Mouse (Mus musculus): ENCODE data around the gene Glra1.

Gene Glra1

DNA sequence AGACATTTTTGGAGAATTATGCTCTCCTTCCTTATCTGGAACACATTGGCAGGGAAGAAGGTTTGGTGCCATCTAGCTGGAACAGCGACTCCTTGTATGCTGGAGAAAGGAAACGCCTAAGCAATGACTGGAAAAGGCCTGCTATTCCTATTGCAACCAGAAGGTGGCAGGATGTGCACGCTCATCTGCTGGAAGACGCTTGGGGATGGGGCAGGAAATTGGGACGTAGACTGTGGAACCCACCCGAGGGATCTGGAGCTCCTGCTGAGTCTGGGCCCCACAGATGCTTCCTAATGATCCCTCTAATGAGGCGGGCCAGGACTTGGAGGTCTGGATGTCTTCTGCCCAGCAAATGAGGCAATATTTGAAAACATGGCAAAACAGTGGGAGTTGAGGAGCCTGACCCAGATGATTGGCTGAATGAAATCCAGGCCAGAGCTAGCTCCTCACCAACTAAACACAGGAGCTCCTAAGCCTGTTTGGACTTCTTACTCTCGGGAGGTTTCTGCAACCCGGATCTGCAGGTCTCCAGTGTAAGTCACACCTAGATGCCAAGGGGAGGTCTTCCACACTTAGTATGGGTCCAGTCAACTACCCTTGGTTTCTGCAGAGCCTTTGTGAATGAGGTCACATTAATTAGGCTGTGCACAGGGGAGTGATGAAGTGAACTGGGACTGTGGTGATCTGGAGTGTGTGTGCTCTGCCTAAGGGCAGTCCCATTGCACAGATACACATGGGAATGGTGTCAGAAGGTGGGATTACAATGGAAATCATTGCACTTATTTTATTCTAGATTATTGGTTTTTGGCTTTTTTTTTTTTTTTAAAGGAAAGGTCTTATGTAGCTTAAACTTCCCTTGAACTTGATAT is 89.0 kb downstream of the Glra1 start:
- in situ Hi-C loops (cut with MboI, MseI), result no loop called here

DNA sequence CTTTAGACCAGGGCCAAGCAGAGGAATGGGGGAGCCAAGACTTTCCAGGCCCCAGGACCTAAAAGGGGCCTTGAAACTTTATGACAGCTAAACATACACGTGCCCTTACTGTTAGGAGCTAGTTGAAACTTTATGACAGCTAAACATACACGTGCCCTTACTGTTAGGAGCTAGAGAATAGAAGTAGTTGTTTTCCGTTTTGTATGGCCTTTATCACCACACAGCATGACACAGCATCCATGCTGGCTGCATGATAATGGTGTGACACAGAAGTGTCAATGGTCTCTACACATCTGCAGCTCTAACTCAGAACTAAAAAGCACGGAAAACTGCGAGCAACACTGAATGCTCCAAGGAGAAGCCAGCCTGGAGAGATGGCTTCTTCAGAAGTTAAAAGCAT is 90.3 kb downstream of the Glra1 start:
- in situ Hi-C loops (cut with MboI, MseI), result no loop called here

DNA sequence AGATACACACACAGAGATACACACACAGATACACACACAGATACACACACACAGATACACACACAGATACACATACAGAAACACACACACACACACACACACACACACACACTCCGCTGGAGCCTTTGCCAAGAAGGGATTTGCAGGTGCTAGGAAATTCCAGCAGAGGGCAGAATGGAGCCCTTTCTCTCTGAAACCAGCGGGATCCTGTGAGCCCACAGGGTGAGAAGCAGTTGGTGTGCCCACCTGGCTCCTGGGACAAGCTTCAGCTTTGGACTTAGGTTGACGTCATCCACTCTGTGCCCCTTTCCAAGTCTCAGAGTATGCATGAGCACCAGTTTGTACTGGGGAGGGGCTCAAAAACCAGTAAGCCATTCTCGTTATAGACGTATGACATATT is 96.6 kb downstream of the Glra1 start:
- in situ Hi-C loops (cut with MboI, MseI), result no loop called here

DNA sequence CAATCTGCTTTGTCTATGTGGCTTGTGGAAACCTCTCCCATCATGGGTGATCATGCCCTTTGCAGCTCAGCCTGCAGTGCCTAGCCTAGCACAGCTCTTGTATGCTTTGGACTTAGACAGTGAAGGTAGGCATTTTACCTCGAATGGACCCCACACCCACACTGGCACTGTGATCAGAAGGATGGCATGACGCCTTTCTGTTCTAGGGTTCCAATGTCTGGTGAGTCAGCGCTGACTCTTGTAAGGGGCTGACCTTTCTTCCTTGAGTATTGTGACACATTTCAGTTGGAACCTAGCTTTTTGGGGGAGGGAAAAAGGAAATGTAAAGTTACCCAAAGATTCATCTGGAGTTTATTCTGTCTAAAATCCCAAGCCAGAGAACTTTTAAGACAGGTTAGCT is 102.5 kb downstream of the Glra1 start:
- in situ Hi-C loops (cut with MboI, MseI), result no loop called here

DNA sequence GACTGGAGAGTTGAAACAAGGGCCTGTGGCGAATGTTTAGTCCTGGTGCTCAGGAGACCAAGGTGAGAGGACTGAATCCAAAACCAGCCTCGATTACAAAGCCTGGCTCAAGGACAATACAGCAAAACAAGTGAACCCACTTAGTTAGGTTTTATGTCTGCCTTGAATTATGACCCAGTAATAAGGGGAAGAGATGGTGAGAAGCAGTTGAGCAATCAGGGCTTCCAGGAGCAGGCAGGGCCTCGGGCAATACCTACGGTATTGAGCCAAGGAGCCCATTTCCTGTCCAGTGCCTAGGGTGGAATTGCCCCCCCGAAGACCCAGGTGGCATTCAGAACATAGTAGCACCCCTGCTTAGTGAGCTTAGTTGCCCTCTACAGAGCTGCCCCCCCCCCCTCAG is 105.1 kb downstream of the Glra1 start:
- in situ Hi-C loops (cut with MboI, MseI), result no loop called here

DNA sequence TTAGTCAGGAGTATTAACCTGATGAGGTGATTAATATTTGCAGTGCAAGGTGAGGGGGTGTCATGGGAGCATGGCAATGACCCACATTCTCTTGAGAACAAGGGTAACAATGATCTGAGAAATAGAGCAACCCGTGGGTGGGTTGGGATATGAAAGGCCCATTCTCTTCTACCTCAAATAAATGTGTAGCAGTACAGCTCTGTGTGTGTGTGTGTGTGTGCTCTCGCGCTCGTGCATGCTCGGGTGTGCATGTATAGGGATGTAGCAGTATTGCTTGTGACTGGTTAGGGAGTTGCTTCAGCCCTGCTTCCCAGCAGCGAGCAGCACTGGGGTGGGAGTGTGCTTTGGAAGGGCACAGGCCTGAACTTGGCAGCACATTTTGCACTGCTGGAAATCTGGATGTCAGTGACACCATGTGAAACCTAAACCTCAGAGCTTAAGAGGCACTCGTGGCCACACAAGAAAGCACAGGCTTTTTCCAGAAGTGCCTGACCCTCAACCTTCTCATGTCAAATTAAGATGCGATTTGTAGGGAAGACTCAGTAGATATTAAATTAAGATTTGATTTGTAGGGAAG is 106.0 kb downstream of the Glra1 start:
- in situ Hi-C loops (cut with MboI, MseI), result no loop called here

DNA sequence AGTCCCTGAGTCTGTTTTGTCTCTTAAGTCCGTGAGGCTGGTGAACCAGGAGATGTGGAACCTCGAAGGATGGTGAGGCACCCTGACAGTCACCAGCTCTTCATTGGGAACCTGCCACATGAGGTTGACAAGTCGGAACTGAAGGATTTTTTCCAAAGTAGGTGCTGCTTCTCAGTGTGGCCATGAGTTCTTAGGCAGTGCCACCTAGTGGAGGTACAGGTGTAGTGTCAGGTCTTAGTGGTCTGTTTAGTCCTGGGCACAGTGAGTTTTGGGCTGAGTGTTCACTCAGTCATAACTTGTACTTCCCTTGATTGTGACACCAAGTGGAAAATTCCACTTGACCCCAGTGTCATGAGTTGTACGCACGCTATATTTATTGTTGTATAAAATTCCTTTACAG is 110.1 kb downstream of the Glra1 start:
- in situ Hi-C loops (cut with MboI, MseI), result no loop called here

DNA sequence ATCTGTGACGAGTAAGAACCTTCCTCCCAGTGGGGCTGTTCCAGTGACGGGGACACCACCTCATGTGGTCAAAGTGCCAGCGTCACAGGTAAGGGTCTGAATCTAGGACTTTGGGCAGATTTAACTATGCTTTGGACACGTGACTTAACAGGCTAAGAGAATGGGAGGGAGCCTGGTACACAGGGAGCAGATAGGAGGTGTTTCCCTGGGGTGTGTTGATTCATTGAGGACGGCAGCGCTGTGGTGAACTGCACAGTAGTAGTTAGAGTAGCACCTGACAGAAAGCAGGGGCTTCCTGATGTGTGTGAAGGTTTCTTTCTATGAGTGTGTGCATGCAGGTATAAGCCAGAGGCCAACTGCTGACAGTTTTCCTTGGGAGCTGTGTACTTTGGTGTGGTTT is 111.8 kb downstream of the Glra1 start:
- in situ Hi-C loops (cut with MboI, MseI), result no loop called here

DNA sequence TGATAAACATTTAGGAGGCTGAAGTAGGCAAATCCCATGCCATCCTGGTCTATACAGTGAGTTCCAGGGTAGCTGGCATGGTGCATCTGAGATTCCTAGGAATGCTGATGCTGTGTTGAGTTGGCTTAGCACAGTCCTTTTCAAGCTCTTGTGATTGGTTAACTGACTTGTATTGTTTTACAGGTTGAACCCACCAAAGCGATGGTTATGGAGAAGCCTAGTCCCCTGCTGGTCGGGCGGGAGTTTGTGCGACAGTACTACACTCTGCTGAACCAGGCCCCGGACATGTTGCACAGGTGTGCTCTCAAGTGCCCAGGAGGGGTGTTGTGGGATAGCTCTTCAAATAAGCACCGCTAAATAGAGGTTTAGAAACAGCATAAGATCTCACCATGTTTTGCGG is 122.6 kb downstream of the Glra1 start:
- in situ Hi-C loops (cut with MboI, MseI), result no loop called here

DNA sequence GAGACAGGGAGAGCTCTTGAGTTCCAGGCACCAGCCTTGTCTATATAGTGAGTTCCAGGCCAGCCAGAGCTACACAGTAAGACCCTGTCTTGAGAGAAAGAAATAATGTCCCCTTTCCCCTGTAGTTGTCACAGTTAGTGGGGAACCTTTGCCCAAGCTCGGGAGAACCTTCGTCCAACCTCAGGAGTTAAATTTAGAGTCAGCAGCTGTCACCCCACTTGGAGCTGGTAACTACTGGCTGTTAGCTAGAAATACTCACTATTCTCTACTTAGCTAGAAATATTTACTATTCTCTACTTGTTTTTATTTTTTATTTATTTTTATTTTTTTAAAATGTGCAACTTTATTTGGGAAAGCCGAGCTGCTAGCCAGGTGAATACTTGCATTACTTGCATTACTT is 134.8 kb downstream of the Glra1 start:
- in situ Hi-C loops (cut with MboI, MseI), result no loop called here

DNA sequence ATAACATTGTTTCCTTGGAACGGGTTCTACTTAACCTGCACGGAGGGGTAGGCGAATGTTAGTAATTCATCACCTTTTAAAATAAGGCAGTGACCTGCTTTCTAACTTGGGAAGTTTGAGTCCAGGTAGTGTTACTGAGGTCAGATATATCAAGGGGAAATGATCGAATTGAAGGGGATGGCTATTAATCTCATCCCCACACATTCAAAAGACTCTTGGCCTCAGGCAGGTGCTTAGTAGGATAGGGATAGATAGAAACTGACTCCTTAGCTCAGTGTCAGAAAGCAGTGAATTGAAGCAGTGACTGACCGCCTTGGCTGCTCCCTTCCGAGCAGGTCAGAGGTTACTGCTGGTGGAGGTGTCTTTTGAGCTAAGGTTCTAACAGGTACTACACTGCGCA is 136.5 kb downstream of the Glra1 start:
- in situ Hi-C loops (cut with MboI, MseI), result no loop called here

DNA sequence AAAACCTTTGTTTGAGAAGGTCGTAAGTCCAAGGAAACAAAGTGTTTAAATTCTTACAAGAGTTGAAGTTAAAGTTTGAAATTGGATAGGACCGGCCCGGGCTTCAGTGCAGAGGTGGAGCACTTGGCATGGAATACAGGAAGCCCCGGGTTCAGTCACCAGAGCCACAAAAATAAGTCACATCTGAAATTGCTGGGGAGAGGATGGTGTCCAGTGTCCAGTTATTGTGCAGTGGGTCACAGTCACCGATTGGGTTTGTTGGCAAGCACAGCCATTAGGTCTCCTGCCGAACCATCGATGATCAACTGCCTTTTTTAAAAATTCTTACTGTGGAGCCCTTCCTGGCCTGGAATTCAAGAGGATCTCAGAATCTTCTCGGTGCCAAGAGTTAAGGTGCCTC is 137.2 kb downstream of the Glra1 start:
- in situ Hi-C loops (cut with MboI, MseI), result no loop called here

DNA sequence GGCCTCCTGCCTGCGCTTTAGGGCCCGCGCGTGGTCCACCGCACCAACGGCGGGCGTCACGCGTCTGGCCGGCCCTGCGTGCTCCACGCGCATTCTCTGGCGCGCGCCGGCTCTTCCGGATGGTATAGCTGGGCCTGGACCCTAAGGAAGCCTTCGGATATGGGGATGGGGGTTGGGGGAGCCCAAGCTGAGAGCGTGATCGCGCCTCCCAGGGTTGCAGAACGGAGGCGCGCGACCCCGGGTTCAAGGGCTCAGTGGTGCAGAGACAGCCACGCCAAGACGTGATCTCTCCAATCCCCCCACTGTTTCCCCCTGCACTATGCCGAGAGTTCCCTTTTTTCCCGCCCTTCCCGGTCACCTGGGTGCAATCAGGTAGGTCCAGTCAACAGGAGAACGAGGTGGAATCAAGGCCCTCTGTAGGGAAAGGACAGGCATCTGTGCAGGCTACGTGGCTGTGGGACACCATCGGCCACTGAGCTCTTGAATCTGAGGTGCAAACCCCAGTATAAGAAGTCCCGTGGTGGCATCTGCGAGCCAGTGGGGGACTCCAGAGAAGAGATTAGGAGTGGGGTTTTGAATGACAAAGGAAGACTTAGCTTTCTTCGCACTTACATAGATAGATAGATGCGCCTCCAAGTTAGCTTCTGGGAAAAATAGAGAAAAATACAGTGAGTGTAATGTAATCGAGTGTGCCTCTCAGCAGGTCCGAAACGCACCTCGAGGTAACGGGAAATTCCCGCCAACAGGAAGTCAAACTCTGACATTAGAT is 137.9 kb downstream of the Glra1 start:
- in situ Hi-C loops (cut with MboI, MseI), result loop anchor here (10.0 kb wide), 1 partner anchor 515 kb away; no protein-coding TSS in a partner anchor

DNA sequence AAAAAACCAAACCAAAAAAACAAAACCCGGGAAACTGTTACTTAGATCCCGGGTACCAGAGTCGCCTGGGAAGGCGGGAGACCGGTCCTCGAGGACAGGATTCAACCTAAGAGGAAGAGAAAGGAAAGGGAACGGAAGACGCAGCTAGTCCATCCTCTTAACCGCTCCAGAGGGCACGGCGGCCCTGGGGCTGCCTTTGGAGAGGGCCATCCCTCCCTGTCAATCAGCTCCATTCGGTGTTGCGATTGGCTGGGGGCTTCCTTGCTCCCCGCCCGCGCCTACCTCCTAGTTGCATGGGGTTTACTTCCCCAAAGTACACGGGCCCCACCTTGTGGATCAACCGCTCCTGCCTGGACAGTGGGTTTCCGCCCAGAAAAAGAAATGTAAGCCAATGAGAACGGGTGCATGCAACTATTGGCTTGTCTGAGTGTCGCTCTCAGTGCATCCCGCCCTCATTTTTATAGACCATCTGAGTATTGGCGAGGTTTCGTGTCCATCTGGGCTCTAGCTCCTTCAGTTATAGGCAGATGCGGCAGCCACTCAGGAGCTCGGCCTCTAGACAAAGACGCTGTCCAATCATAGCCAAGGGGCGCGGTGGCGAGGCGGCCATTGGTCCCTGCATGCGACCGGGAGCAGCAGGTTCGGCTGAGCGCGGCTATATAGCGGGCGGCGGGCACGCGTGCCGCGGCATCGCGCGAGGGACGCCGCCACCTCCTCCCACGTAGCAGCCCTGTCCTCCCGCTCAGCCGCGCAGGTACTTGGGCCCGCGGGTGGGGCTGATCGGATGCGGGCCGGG is 138.8 kb downstream of the Glra1 start, which contains the start of gene G3bp1:
Gene G3bp1, plus strand, starts transcription at position 638 of the 796 bp plus-strand sequence.
- in situ Hi-C loops (cut with MboI, MseI), result loop anchor here (10.0 kb wide), 1 partner anchor 514 kb away; no protein-coding TSS in a partner anchor

DNA sequence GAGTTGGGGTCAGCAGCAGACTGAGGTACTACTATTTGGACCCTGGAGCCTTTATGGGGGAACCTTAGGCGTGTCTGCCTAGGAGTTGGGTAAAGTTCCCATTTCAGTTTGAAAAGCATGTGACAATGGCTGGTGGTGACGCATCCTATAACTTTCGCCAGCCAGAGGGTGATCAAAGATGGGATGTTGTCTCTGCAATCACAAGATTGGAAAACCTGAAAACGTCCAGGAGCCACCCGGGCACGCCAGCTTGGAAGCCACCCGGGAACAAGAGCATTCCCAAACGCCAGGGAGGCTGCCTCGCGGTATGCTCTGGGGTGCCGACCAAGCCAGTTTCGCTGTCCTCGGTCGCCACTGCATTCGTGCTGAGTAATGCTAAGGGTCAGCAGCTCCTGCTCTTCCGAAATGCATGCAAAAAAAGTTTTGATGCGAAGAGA is 139.4 kb downstream of the Glra1 start:
- in situ Hi-C loops (cut with MboI, MseI), result loop anchor here (10.0 kb wide), 1 partner anchor 514 kb away; no protein-coding TSS in a partner anchor

DNA sequence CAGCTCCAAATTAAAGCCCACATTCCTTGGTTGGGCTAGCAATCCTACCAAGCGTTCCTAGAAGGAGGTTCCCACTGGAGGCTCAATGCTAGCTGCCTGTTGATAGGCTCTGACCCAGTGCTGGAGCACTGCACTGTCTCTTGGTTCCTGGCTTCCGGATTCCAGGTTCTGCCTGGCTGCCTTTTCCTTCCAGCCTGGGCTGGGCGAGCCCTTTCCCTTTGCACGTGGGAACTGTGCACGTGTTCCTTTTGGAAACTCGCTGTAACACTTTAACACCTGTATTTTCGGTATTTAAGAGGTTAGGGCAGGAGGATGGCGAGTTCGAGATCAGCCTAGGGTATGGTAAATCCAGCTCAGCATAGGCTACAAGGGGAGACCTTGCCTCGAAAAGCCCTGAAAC is 140.0 kb downstream of the Glra1 start:
- in situ Hi-C loops (cut with MboI, MseI), result loop anchor here (10.0 kb wide), 1 partner anchor 513 kb away; no protein-coding TSS in a partner anchor

DNA sequence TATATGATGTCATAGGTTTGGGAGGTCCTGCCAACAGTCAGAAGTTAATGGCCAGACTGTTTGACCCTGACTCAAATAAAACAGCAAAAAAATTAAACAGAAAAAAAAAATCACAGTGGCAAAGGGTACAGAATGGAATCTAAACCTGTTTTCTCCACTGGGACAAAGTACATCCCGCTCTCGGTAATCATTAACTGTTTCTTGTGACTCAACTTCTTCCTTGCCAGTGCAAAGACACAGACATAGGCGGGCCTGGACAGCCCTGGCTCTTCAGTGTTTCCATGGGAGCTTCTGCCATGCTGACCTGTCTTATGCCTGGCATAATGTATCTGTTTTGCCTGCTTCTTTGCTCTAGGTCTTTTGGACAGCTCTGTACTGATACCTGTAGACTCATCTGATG is 142.8 kb downstream of the Glra1 start:
- in situ Hi-C loops (cut with MboI, MseI), result loop anchor here (10.0 kb wide), 1 partner anchor 510 kb away; no protein-coding TSS in a partner anchor

DNA sequence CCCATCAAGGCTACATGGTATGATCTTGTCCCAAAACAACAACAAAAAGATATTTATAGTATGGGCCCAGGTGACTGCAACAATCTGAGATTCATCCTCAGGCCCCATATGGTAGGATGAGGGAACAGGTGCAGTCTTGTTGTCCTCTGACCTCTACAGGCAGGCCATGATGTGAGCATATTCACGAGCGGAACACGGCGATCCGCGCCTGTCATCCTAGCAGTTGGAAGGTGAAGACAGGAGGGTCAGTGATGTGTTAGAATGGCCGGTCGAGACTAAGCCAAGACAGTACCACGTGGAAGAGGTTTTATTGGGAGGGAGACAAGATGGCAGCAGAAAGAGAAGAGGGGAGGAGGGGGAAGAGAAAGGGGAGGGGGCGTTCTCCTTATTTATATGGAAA is 143.3 kb downstream of the Glra1 start:
- in situ Hi-C loops (cut with MboI, MseI), result loop anchor here (10.0 kb wide), 1 partner anchor 510 kb away; no protein-coding TSS in a partner anchor

Data from T-helper 1 cell (primary cell).